Mouse (Mus musculus) liver, postnatal 0 days (tissue): ENCODE measurements at regions not wholly inside any gene's neighbourhood (a gene's known extent, or its start where the extent isn't known, plus 50 kb on each side); places are given as distances from the start of the nearest gene placed in this dataset.

Experiments
- ATAC-seq: fragments of 200-750 bp; cut with Nextera tagmentation; 2 replicates; pipeline ENCODE4 v1.8.0; 2017; ENCODE audit warnings: mild to moderate bottlenecking, moderate library complexity
- DNase-seq: peaks from one replicate; pipeline ENCODE4 v3.0.0-alpha.2; 2016
- H3K27ac ChIP-seq: fragments of 300-500 bp; sonication (generic); 2 replicates; pipeline ENCODE4 v1.5.1; 2014; ENCODE audit warnings: antibody characterized with exemption, moderate library complexity, mild to moderate bottlenecking, low read depth
- H3K27me3 ChIP-seq: fragments of 300-500 bp; sonication (generic); 2 replicates; pipeline ENCODE4 v1.6.1; 2014; ENCODE audit warnings: low read length, control low read depth, mixed read lengths; ENCODE audit not compliant: insufficient read depth
- H3K36me3 ChIP-seq: fragments of 300-500 bp; sonication (generic); replicated peaks from 2 replicates; pipeline ENCODE4 v1.6.1; 2014; ENCODE audit warnings: mild to moderate bottlenecking, control low read depth, low read length, moderate library complexity, mixed read lengths; ENCODE audit not compliant: insufficient read depth
- H3K4me1 ChIP-seq: fragments of 300-500 bp; sonication (generic); 2 replicates; pipeline ENCODE4 v1.6.1; 2014; ENCODE audit warnings: antibody characterized with exemption, mild to moderate bottlenecking, control low read depth; ENCODE audit not compliant: insufficient read depth
- H3K4me2 ChIP-seq: fragments of 300-500 bp; sonication (generic); 2 replicates; pipeline ENCODE4 v1.6.1; 2014; ENCODE audit warnings: low read depth, mild to moderate bottlenecking, low read length, moderate library complexity, mixed read lengths
- H3K4me3 ChIP-seq: fragments of 300-500 bp; sonication (generic); 2 replicates; pipeline ENCODE4 v1.5.1; 2014; ENCODE audit warnings: low read depth, low read length
- H3K9ac ChIP-seq: fragments of 300-500 bp; sonication (generic); replicated peaks from 2 replicates; pipeline ENCODE4 v1.6.1; 2014; ENCODE audit warnings: mild to moderate bottlenecking, moderate library complexity
- H3K9me3 ChIP-seq: fragments of 300-500 bp; sonication (generic); 2 replicates; pipeline ENCODE4 v1.6.1; 2016; ENCODE audit warnings: mild to moderate bottlenecking, control low read depth, low read length, mixed read lengths
- CTCF ChIP-seq: sonication (generic); IDR thresholded peaks from 2 replicates; pipeline ENCODE4 v1.5.1; 2016; ENCODE audit warnings: antibody characterized with exemption, low read depth
- EP300 ChIP-seq: IDR thresholded peaks from 2 replicates; pipeline ENCODE4 v1.6.1; 2016; ENCODE audit warnings: antibody characterized with exemption, low read depth, mild to moderate bottlenecking
- WGBS: fragments of 180-500 bp; shearing (Covaris S2); extraction: QIAGEN DNeasy Blood & Tissue Kit; methylation state at CpG from one replicate; pipeline ENCODE4 v1.1.7; 2014; ENCODE audit not compliant: insufficient replicate concordance; 5-methylcytosine and 5-hydroxymethylcytosine counted together

- H3K4me1 ChIP-seq, result no peaks in the 10 kb centered on the region
- no peak overlapping the region for H3K4me2 ChIP-seq
- H3K4me3 ChIP-seq, result no peak overlapping the region
- no peaks in the 10 kb centered on the region for H3K9me3 ChIP-seq
- DNase-seq (no peak), ATAC-seq (no peak)
- H3K9ac ChIP-seq, result no peak overlapping the region
- no peak overlapping the region for H3K27ac ChIP-seq
- H3K36me3 ChIP-seq, result no peaks in the 10 kb centered on the region
- no peak for TF ChIP-seq CTCF
- no peak for TF ChIP-seq EP300
- H3K27me3 ChIP-seq, result no peaks in the 10 kb centered on the region
Observed at GRCm38 (mm10) chr13:83123596-83123995, 380.2 kb upstream of the Mef2c start.

GRCm38 (mm10) chr13:83124651-83125050 lies 379.2 kb upstream of the Mef2c start:
- 83% methylated on average over 2 of the region's 2 CpGs for WGBS
- H3K36me3 ChIP-seq, result no peaks in the 10 kb centered on the region
- ATAC-seq, result no peak
- H3K4me1 ChIP-seq, result no peaks in the 10 kb centered on the region
- H3K27me3 ChIP-seq, result no peaks in the 10 kb centered on the region
- DNase-seq, result no peak
- H3K9ac ChIP-seq, result no peak overlapping the region
- no peak overlapping the region for H3K27ac ChIP-seq
- TF ChIP-seq EP300, result no peak
- TF ChIP-seq CTCF, result no peak
- H3K4me2 ChIP-seq, result no peak overlapping the region
- no peak overlapping the region for H3K4me3 ChIP-seq
- no peaks in the 10 kb centered on the region for H3K9me3 ChIP-seq

- 83% methylated on average over 2 of the region's 2 CpGs for WGBS
- H3K36me3 ChIP-seq, result no peaks in the 10 kb centered on the region
- no peak overlapping the region for H3K9ac ChIP-seq
- DNase-seq (no peak), ATAC-seq (no peak)
- no peaks in the 10 kb centered on the region for H3K9me3 ChIP-seq
- H3K27me3 ChIP-seq, result no peaks in the 10 kb centered on the region
- no peaks in the 10 kb centered on the region for H3K4me1 ChIP-seq
- H3K4me3 ChIP-seq, result no peak overlapping the region
- H3K4me2 ChIP-seq, result no peak overlapping the region
- no peak for TF ChIP-seq CTCF
- H3K27ac ChIP-seq, result no peak overlapping the region
Observed at GRCm38 (mm10) chr13:83126438-83126837, 377.4 kb upstream of the Mef2c start.

- H3K27me3 ChIP-seq, result no peaks in the 10 kb centered on the region
- no peak overlapping the region for H3K27ac ChIP-seq
- H3K9ac ChIP-seq, result no peak overlapping the region
- ATAC-seq (no peak), DNase-seq (no peak)
- H3K36me3 ChIP-seq, result no peaks in the 10 kb centered on the region
- H3K4me3 ChIP-seq, result no peak overlapping the region
- no peaks in the 10 kb centered on the region for H3K9me3 ChIP-seq
- TF ChIP-seq EP300 (no peak), CTCF (no peak)
- H3K4me2 ChIP-seq, result no peak overlapping the region
- H3K4me1 ChIP-seq, result no peaks in the 10 kb centered on the region
- 63% methylated on average over 7 of the region's 7 CpGs for WGBS
Observed at GRCm38 (mm10) chr13:83131129-83131981, 372.5 kb upstream of the Mef2c start.

- DNase-seq, result no peak
- no peaks in the 10 kb centered on the region for H3K36me3 ChIP-seq
- WGBS, result 86% methylated on average over 1 of the region's 1 CpGs
- H3K9me3 ChIP-seq, result no peaks in the 10 kb centered on the region
- TF ChIP-seq CTCF (no peak), EP300 (no peak)
- no peak for ATAC-seq
- H3K4me1 ChIP-seq, result no peaks in the 10 kb centered on the region
- H3K4me3 ChIP-seq, result no peak overlapping the region
- H3K27ac ChIP-seq, result no peak overlapping the region
- H3K9ac ChIP-seq, result no peak overlapping the region
- no peak overlapping the region for H3K4me2 ChIP-seq
- H3K27me3 ChIP-seq, result no peaks in the 10 kb centered on the region
Observed at GRCm38 (mm10) chr13:83131982-83132354, 371.9 kb upstream of the Mef2c start.

- no peak overlapping the region for H3K27ac ChIP-seq
- no peak overlapping the region for H3K9ac ChIP-seq
- TF ChIP-seq CTCF, result no peak
- TF ChIP-seq EP300, result no peak
- ATAC-seq (no peak), DNase-seq (no peak)
- H3K27me3 ChIP-seq, result no peaks in the 10 kb centered on the region
- no peak overlapping the region for H3K4me3 ChIP-seq
- no peaks in the 10 kb centered on the region for H3K4me1 ChIP-seq
- WGBS, result 86% methylated on average over 7 of the region's 7 CpGs
- H3K9me3 ChIP-seq, result no peaks in the 10 kb centered on the region
- no peak overlapping the region for H3K4me2 ChIP-seq
- H3K36me3 ChIP-seq, result no peaks in the 10 kb centered on the region
Observed at GRCm38 (mm10) chr13:83132671-83133638, 370.9 kb upstream of the Mef2c start.
